ENCODE assay signal across 8 mouse cellular contexts in the genomic region with DNA sequence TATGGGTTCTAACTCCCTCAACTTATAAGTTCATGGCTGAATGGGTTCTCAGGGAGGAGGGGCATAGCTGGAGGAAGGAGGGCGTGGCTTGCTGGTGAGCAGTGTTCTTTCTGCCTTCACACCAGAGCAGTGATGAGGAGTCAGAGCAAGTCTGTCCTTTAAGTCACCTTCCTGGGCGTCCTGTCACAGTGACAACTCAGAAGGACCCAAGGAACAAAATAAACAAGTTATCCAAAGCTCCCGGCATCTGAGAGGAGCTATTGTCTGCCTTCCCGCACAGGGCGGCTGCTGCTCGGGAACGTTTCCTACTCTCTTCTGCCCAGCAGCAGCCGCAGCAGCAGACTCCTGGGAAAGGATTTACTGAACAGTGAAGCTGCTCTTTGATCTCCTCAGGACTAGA. TPM values are rescaled to one million over a fixed set of nuclear protein-coding genes. Genes with fewer than 3 reads are reported as not detected.
DNase-seq lines count a peak whose midpoint lies in the region; ATAC-seq and TF ChIP-seq lines count a peak whose summit lies in the region.
"Had no signal": no experiment of that assay in that cellular context is flagged by ENCODE, and none has a peak within 500 bp of the region (broad histone marks: within the 10 kb centered on the region; RNA-seq: fewer than 3 reads in every experiment).

No protein-coding gene starts in this region.

- peak; percentile 52 for DNase-seq in 3134 (ENCODE audit: extremely low read depth, insufficient read length, low spot score)
- peak; percentile 66 for DNase-seq in ES-CJ7 (ENCODE audit: low read depth, low spot score)
- DNase-seq in forebrain, postnatal 0 days = peak; percentile 17
- DNase-seq in lung, postnatal 10 days = peak; percentile 42
- DNase-seq in gastrocnemius, postnatal 25 days = no peak
- no peak for DNase-seq in B cell, adult 2 months
- no peak for DNase-seq in urinary bladder, postnatal 14 days (ENCODE audit: low spot score)
- DNase-seq: adrenal gland, adult 8-10 months had no signal

- no peaks in the 10 kb centered on the region for H3K4me1 ChIP-seq in forebrain, postnatal 0 days (ENCODE audit: insufficient read depth)

- peak overlapping the region; percentile 23; the same call in 1 of the 2 replicates for H3K9ac ChIP-seq in forebrain, postnatal 0 days

- TF ChIP-seq CTCF in forebrain, postnatal 0 days (IDR thresholded peaks at IDR 0.05; ENCODE audit: low read depth) = no peak

- peak overlapping the region; percentile 44 for H3K4me2 ChIP-seq in forebrain, postnatal 0 days (ENCODE audit: low read depth)

- ATAC-seq in forebrain, postnatal 0 days = peak; percentile 53; the same call in 1 of the 2 replicates

- peak overlapping the region; percentile 27 for H3K4me3 ChIP-seq in forebrain, postnatal 0 days (ENCODE audit: low read depth, low read length)

- WGBS in forebrain, postnatal 0 days = 13% methylated on average over 8 of the region's 8 CpGs

- H3K9me3 ChIP-seq in forebrain, postnatal 0 days (ENCODE audit: low read length) = no peaks in the 10 kb centered on the region

- no peaks in the 10 kb centered on the region for H3K36me3 ChIP-seq in forebrain, postnatal 0 days (ENCODE audit: insufficient read depth)

- no peaks in the 10 kb centered on the region for H3K27me3 ChIP-seq in forebrain, postnatal 0 days (ENCODE audit: insufficient read depth, low read length)

- H3K27ac ChIP-seq in forebrain, postnatal 0 days (ENCODE audit: low read depth, low read length) = no peak overlapping the region

RNA-seq across cellular contexts. Expression of a gene that starts 34.6 kb away (rescaled TPM):
- 10.1 and 10.9 TPM in 2 replicates for total RNA-seq in forebrain, postnatal 0 days (2014; rRNA removed)
- polyA plus RNA-seq in forebrain, postnatal 0 days (2015; fragmentation: Nextera tagmentation; extraction: Ambion mirVana) = 7.9 and 12.4 TPM in 2 replicates
- 1 to 10 TPM; 4.7 to 5.1 TPM for total RNA-seq in gastrocnemius, postnatal 25 days (2021)

RNA-seq across cellular contexts. Expression of a gene that starts 45.0 kb away (rescaled TPM):
- total RNA-seq in forebrain, postnatal 0 days (2014; rRNA removed) = 11.5 and 13.1 TPM in 2 replicates
- polyA plus RNA-seq in forebrain, postnatal 0 days (2015; fragmentation: Nextera tagmentation; extraction: Ambion mirVana) = 2.3 and 2.5 TPM in 2 replicates
- total RNA-seq in gastrocnemius, postnatal 25 days (2021) = 1 to 10 TPM; 2.7 to 2.8 TPM

Comparison
In these comparisons a context has a peak if more than half of its experiments do, and no peak if none do; other contexts are left out.
1. DNase-seq: peak in 3134 (single experiment), ES-CJ7 (single experiment), forebrain, postnatal 0 days (single experiment) and lung, postnatal 10 days (single experiment); none in gastrocnemius, postnatal 25 days (single experiment), B cell, adult 2 months (0 of 2) and urinary bladder, postnatal 14 days (single experiment).